Mouse (Mus musculus) CH12.LX (cell line): ENCODE results near the gene Tmem168. TPM values are rescaled to one million over a fixed set of nuclear protein-coding genes. Genes with fewer than 3 reads are reported as not detected.

Experiments
- DNase-seq: peaks from one replicate; pipeline ENCODE4 v3.0.0-alpha.2; 2013; ENCODE audit errors: extremely low read depth
- H3K27ac ChIP-seq: 2 replicates; pipeline ENCODE4 v1.5.1; 2012; ENCODE audit warnings: low read depth, mild to moderate bottlenecking, control low read depth, moderate library complexity; ENCODE audit not compliant: insufficient read depth
- H3K27me3 ChIP-seq: replicated peaks from 2 replicates; pipeline ENCODE3; 2012; ENCODE audit warnings: inconsistent platforms
- H3K36me3 ChIP-seq, 2 experiments: replicated peaks in 1 of 2; 2 replicates each; pipeline versions ENCODE3 to v1.6.1; 2012; ENCODE audit warnings: inconsistent platforms in 1 of 2, low read length in 1 of 2, mild to moderate bottlenecking in 1 of 2, mixed read lengths in 1 of 2, moderate library complexity in 1 of 2; ENCODE audit not compliant: control insufficient read depth in 1 of 2, insufficient read depth in 1 of 2
- H3K4me1 ChIP-seq, 2 experiments: 2 replicates each; pipeline ENCODE4 v1.6.1; 2012; ENCODE audit warnings: inconsistent platforms in 1 of 2, moderate library complexity in 1 of 2; ENCODE audit not compliant: insufficient read depth in 2 of 2, control insufficient read depth in 1 of 2
- H3K4me2 ChIP-seq: 2 replicates; pipeline ENCODE4 v1.6.1; 2012; ENCODE audit warnings: low read depth, mild to moderate bottlenecking, control low read depth; ENCODE audit not compliant: poor library complexity, insufficient read depth, severe bottlenecking
- H3K4me3 ChIP-seq, 3 experiments: fragments of 150-350 bp in 1 of 3; sonication (generic) in 1 of 3; replicated peaks in 1 of 3; 2 replicates each; pipeline versions ENCODE3 to v1.5.1; 2011 to 2012; ENCODE audit warnings: low read depth in 2 of 3, low read length in 2 of 3, mild to moderate bottlenecking in 2 of 3, moderate library complexity in 2 of 3, control low read depth in 1 of 3, improper control_type of control experiment in 1 of 3, inconsistent platforms in 1 of 3, mixed read lengths in 1 of 3; ENCODE audit not compliant: poor library complexity in 1 of 3
- H3K79me2 ChIP-seq: replicated peaks from 2 replicates; pipeline ENCODE4 v1.6.1; 2012; ENCODE audit warnings: mild to moderate bottlenecking, moderate library complexity; ENCODE audit not compliant: control insufficient read depth, poor library complexity, insufficient read depth, severe bottlenecking; ENCODE audit errors: extremely low read depth
- H3K9ac ChIP-seq: 2 replicates; pipeline ENCODE4 v1.6.1; 2012; ENCODE audit warnings: low read depth, mild to moderate bottlenecking, control low read depth, moderate library complexity; ENCODE audit not compliant: insufficient read depth
- H3K9me3 ChIP-seq: replicated peaks from 2 replicates; pipeline ENCODE3; 2012; ENCODE audit warnings: low read length, inconsistent platforms, mixed read lengths
- BHLHE40 ChIP-seq: IDR thresholded peaks from 2 replicates; pipeline ENCODE4 v1.6.1; 2011; ENCODE audit warnings: mild to moderate bottlenecking, low read depth, low read length, improper control_type of control experiment
- CHD1 ChIP-seq: IDR thresholded peaks from 2 replicates; pipeline ENCODE4 v1.6.1; 2012; ENCODE audit warnings: low read depth, low read length, improper control_type of control experiment, inconsistent platforms
- CHD2 ChIP-seq: IDR thresholded peaks from 2 replicates; pipeline ENCODE4 v1.6.1; 2011; ENCODE audit warnings: low read length, improper control_type of control experiment
- CTCF ChIP-seq, 2 experiments: IDR thresholded peaks in 1 of 2; conservative IDR thresholded peaks in 1 of 2; 2 replicates each; pipeline ENCODE4 v1.5.1; 2011 to 2012; ENCODE audit warnings: low read depth in 2 of 2, low read length in 2 of 2, improper control_type of control experiment in 1 of 2, inconsistent platforms in 1 of 2, mild to moderate bottlenecking in 1 of 2, moderate library complexity in 1 of 2
- ELF1 ChIP-seq: IDR thresholded peaks from 2 replicates; pipeline ENCODE4 v1.6.1; 2014; ENCODE audit warnings: low read depth, mild to moderate bottlenecking, inconsistent platforms, low read length, improper control_type of control experiment
- EP300 ChIP-seq: IDR thresholded peaks from 2 replicates; pipeline ENCODE4 v1.6.1; 2011; ENCODE audit warnings: low read length, improper control_type of control experiment
- ETS1 ChIP-seq: conservative IDR thresholded peaks from 2 replicates; pipeline ENCODE4 v1.6.1; 2012; ENCODE audit warnings: low read depth, mild to moderate bottlenecking, inconsistent platforms, low read length, improper control_type of control experiment, moderate library complexity
- GABPA ChIP-seq: IDR thresholded peaks from 2 replicates; pipeline ENCODE4 v1.6.1; 2012; ENCODE audit warnings: low read depth, low read length, improper control_type of control experiment, inconsistent platforms; ENCODE audit not compliant: insufficient replicate concordance
- HCFC1 ChIP-seq: IDR thresholded peaks from 2 replicates; pipeline ENCODE4 v1.6.1; 2012; ENCODE audit warnings: low read depth, mild to moderate bottlenecking, inconsistent platforms, low read length, improper control_type of control experiment
- IRF4 ChIP-seq: IDR thresholded peaks from 2 replicates; pipeline ENCODE4 v1.6.1; 2014; ENCODE audit warnings: low read depth, mild to moderate bottlenecking, inconsistent platforms, low read length, improper control_type of control experiment
- JUN ChIP-seq: IDR thresholded peaks from 2 replicates; pipeline ENCODE4 v1.6.1; 2011; ENCODE audit warnings: low read depth, mild to moderate bottlenecking, low read length, improper control_type of control experiment, moderate library complexity; ENCODE audit not compliant: insufficient read depth
- JUND ChIP-seq: conservative IDR thresholded peaks from 2 replicates; pipeline ENCODE4 v1.6.1; 2011; ENCODE audit warnings: low read depth, low read length, improper control_type of control experiment
- KAT2A ChIP-seq: IDR thresholded peaks from 2 replicates; pipeline ENCODE4 v1.6.1; 2012; ENCODE audit warnings: low read length, improper control_type of control experiment, inconsistent platforms; ENCODE audit not compliant: insufficient replicate concordance
- MAFK ChIP-seq: IDR thresholded peaks from 2 replicates; pipeline ENCODE4 v1.6.1; 2011; ENCODE audit warnings: low read length, improper control_type of control experiment; ENCODE audit not compliant: insufficient replicate concordance
- MAX ChIP-seq: IDR thresholded peaks from 2 replicates; pipeline ENCODE4 v1.6.1; 2011; ENCODE audit warnings: low read length, improper control_type of control experiment
- MAZ ChIP-seq: IDR thresholded peaks from 2 replicates; pipeline ENCODE4 v1.6.1; 2012; ENCODE audit warnings: low read depth, mild to moderate bottlenecking, inconsistent platforms, low read length, improper control_type of control experiment, moderate library complexity
- MEF2A ChIP-seq: IDR thresholded peaks from 2 replicates; pipeline ENCODE4 v1.6.1; 2014; ENCODE audit warnings: low read depth, mild to moderate bottlenecking, inconsistent platforms, low read length, improper control_type of control experiment, borderline replicate concordance
- MXI1 ChIP-seq: IDR thresholded peaks from 2 replicates; pipeline ENCODE4 v1.6.1; 2011; ENCODE audit warnings: mild to moderate bottlenecking, low read depth, low read length, improper control_type of control experiment
- MYC ChIP-seq: IDR thresholded peaks from 2 replicates; pipeline ENCODE4 v1.6.1; 2011; ENCODE audit warnings: low read depth, mild to moderate bottlenecking, improper control_type of control experiment, low read length
- NELFE ChIP-seq: IDR thresholded peaks from 2 replicates; pipeline ENCODE4 v1.6.1; 2011; ENCODE audit warnings: low read depth, low read length, improper control_type of control experiment
- NRF1 ChIP-seq: IDR thresholded peaks from 2 replicates; pipeline ENCODE4 v1.6.1; 2014; ENCODE audit warnings: low read depth, mild to moderate bottlenecking, inconsistent platforms, low read length, improper control_type of control experiment, moderate library complexity
- PAX5 ChIP-seq: IDR thresholded peaks from 2 replicates; pipeline ENCODE4 v1.6.1; 2012; ENCODE audit warnings: low read length, inconsistent platforms, mixed read lengths
- POLR2A ChIP-seq: IDR thresholded peaks from 2 replicates; pipeline ENCODE4 v1.6.1; 2011; ENCODE audit warnings: low read depth, mild to moderate bottlenecking, improper control_type of control experiment, low read length
- POLR2AphosphoS2 ChIP-seq: IDR thresholded peaks from 2 replicates; pipeline ENCODE4 v1.6.1; 2011; ENCODE audit warnings: low read depth, low read length, improper control_type of control experiment
- RAD21 ChIP-seq: IDR thresholded peaks from 2 replicates; pipeline ENCODE4 v1.6.1; 2011; ENCODE audit warnings: low read depth, mild to moderate bottlenecking, low read length, improper control_type of control experiment, moderate library complexity
- RCOR1 ChIP-seq: conservative IDR thresholded peaks from 2 replicates; pipeline ENCODE4 v1.6.1; 2012; ENCODE audit warnings: low read depth, mild to moderate bottlenecking, inconsistent platforms, low read length, improper control_type of control experiment
- SIN3A ChIP-seq: IDR thresholded peaks from 2 replicates; pipeline ENCODE4 v1.6.1; 2012; ENCODE audit warnings: low read length, improper control_type of control experiment, inconsistent platforms
- SMC3 ChIP-seq: IDR thresholded peaks from 2 replicates; pipeline ENCODE4 v1.6.1; 2011; ENCODE audit warnings: low read depth, low read length, improper control_type of control experiment
- TBP ChIP-seq: conservative IDR thresholded peaks from 2 replicates; pipeline ENCODE4 v1.6.1; 2011; ENCODE audit warnings: low read depth, low read length, improper control_type of control experiment
- TCF12 ChIP-seq: IDR thresholded peaks from 2 replicates; pipeline ENCODE4 v1.6.1; 2014; ENCODE audit warnings: low read depth, mild to moderate bottlenecking, inconsistent platforms, low read length, improper control_type of control experiment
- UBTF ChIP-seq: IDR thresholded peaks from 2 replicates; pipeline ENCODE4 v1.6.1; 2012; ENCODE audit warnings: low read depth, mild to moderate bottlenecking, inconsistent platforms, low read length, improper control_type of control experiment, moderate library complexity
- USF1 ChIP-seq: IDR thresholded peaks from 2 replicates; pipeline ENCODE4 v1.6.1; 2014; ENCODE audit warnings: low read depth, mild to moderate bottlenecking, inconsistent platforms, low read length, improper control_type of control experiment
- USF2 ChIP-seq: conservative IDR thresholded peaks from 2 replicates; pipeline ENCODE4 v1.6.1; 2011; ENCODE audit warnings: low read depth, low read length, improper control_type of control experiment
- ZC3H11A ChIP-seq: IDR thresholded peaks from 2 replicates; pipeline ENCODE4 v1.6.1; 2012; ENCODE audit warnings: low read depth, mild to moderate bottlenecking, inconsistent platforms, low read length, improper control_type of control experiment
- ZKSCAN1 ChIP-seq: IDR thresholded peaks from 2 replicates; pipeline ENCODE4 v1.6.1; 2012; ENCODE audit warnings: low read depth, inconsistent platforms, low read length, improper control_type of control experiment, borderline replicate concordance
- ZMIZ1 ChIP-seq: IDR thresholded peaks from 2 replicates; pipeline ENCODE4 v1.6.1; 2012; ENCODE audit warnings: low read depth, mild to moderate bottlenecking, inconsistent platforms, low read length, improper control_type of control experiment
- ZNF384 ChIP-seq: IDR thresholded peaks from 2 replicates; pipeline ENCODE4 v1.6.1; 2012; ENCODE audit warnings: low read depth, low read length, improper control_type of control experiment, inconsistent platforms
- dilution Hi-C: fragments of 300-500 bp; cut with MboI; formaldehyde crosslinking; loops from 2 replicates; pipeline ENCODE4 v1.14.3; 2020; ENCODE audit warnings: low sequenced_read_pairs; ENCODE audit not compliant: extremely low pct_unique_long_range_greater_than_20kb, extremely low pct_ligation_motif_present
- in situ Hi-C: fragments of 300-500 bp; cut with MboI; formaldehyde crosslinking; loops from 3 replicates; pipeline ENCODE4 v1.14.3; 2019; ENCODE audit warnings: low sequenced_read_pairs, low pct_ligation_motif_present, low pct_unique_long_range_greater_than_20kb, mixed read lengths
- polyA plus RNA-seq: library from polyadenylated mRNA; unstranded; fragments of >175 nt; gene quantifications from 2 replicates; pipeline ENCODE4 v1.2.1, GENCODE M21; 2012; ENCODE audit warnings: low read depth; ENCODE audit not compliant: insufficient read length
- total RNA-seq, 2 experiments: library from RNA; depleted of rRNA; stranded (reverse); fragments of 300-350 nt in 1 of 2; fragments of >200 nt in 1 of 2; gene quantifications; 2 replicates each; pipeline ENCODE4 v1.2.3; 2012 to 2014

Gene Tmem168
- 35.5 and 36.6 TPM in 2 replicates for total RNA-seq (2012; rRNA removed)
- 57.4 and 59.9 TPM in 2 replicates for total RNA-seq (2014; rRNA removed)
- polyA plus RNA-seq = 27.9 and 30.0 TPM in 2 replicates

DNA sequence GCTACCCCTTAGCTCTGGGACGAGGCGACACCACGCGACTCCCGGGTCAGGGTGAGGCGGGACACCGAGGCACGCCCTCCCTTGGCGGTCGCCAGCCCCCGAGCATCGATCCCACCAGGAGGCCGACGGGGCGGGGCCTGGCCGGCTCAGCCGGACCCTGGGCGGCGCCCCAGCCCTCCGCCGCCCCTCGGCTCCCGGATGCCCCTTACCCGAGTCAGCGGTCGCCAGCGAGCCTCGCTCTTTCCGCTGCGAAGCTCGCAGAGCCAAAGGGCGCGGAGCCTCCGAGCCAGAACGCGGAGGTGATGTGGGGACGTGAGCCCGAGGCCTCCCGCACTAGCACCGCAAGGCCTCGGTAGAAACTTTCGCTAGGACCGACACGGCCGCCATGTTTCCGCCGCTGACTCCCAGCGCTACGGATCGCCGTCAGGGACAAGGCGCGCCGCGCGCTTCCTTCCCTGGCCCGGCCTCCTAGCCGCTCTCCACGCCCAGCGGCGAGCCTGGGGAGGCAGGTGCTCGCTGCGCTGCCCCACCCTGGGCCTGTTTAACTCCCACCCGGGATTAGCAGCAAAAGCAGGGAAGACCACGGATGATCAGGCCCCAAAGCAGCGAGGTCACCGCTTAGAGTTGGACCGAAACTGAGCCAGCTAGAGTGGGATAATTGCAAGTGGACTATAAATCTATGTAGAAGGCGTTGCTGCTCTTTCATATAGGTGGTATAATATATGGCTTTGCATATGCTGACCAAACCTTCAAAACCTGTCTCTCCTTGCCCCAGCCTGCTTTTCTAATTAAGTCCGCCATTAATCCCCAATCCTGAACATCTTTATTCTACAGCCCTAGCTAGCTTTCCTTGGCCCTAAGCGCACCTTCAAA is at the start of gene Tmem168:
Gene Tmem168 (minus strand): TSS at position 480 of the 873 bp plus-strand sequence.
- Histone ChIP-seq H3K9me3 (no peaks in the 10 kb centered on the region), H3K4me2 (peak within 1 kb of the TSS; percentile 98), H3K27me3 (no peaks in the 10 kb centered on the region), H3K36me3 (peaks cover 5 to 6% of the 10 kb centered on the region in 2 experiments), H3K4me3 (peak within 1 kb of the TSS; percentile 70 to 91 (median 79)), H3K79me2 (peaks cover 36% of the 10 kb centered on the region), H3K4me1 (peaks cover 8 to 63% of the 10 kb centered on the region in 2 experiments), H3K9ac (peak within 1 kb of the TSS; percentile 65), H3K27ac (peak within 1 kb of the TSS; percentile 79)
- in situ Hi-C loops = no loop called here
- DNase-seq = peak; percentile 80
- dilution Hi-C loops = no loop called here
- no peak for TF ChIP-seq CTCF (conservative IDR thresholded peaks at IDR 0.05 in 1 of 2, IDR thresholded peaks at IDR 0.05 in 1 of 2; ENCODE audit: low read depth in 2 of 2, low read length in 2 of 2)
- TF ChIP-seq EP300 = no peak
- TF ChIP-seq RCOR1 = no peak
- peak; percentile 77 for TF ChIP-seq ELF1
- peak; percentile 58; the same call in 1 of the 2 replicates for TF ChIP-seq MEF2A
- peak; percentile 68; the same call in 1 of the 2 replicates for TF ChIP-seq MAZ
- TF ChIP-seq MAFK = 0 out of 2 replicates have a peak, but pooled peaks have one; percentile 25
- peak; percentile 75 for TF ChIP-seq POLR2A
- TF ChIP-seq NRF1 = peak; percentile 64
- TF ChIP-seq ZC3H11A = no peak
- 0 out of 2 replicates have a peak, but pooled peaks have one; percentile 8 for TF ChIP-seq MAX
- TF ChIP-seq GABPA = no peak
- no peak for TF ChIP-seq JUND
- TF ChIP-seq IRF4 = no peak; the same call in none of the 2 replicates
- TF ChIP-seq PAX5 = no peak
- peak; percentile 61; the same call in 1 of the 2 replicates for TF ChIP-seq ZMIZ1
- peak; percentile 72; the same call in 1 of the 2 replicates for TF ChIP-seq SIN3A
- TF ChIP-seq CHD1 = 0 out of 2 replicates have a peak, but pooled peaks have one; percentile 45
- peak; percentile 93 for TF ChIP-seq TCF12
- TF ChIP-seq POLR2AphosphoS2 = peak; percentile 72; the same call in 1 of the 2 replicates
- no peak for TF ChIP-seq RAD21
- peak; percentile 69 for TF ChIP-seq NELFE
- TF ChIP-seq BHLHE40 = no peak
- TF ChIP-seq HCFC1 = peak; percentile 84
- no peak for TF ChIP-seq JUN
- no peak for TF ChIP-seq ZKSCAN1
- TF ChIP-seq ETS1 = no peak
- peak; percentile 75 for TF ChIP-seq MXI1
- TF ChIP-seq KAT2A = peak; percentile 52; the same call in 1 of the 2 replicates
- no peak for TF ChIP-seq SMC3
- no peak for TF ChIP-seq USF2
- peak; percentile 70 for TF ChIP-seq UBTF
- TF ChIP-seq USF1 = no peak
- TF ChIP-seq ZNF384 = no peak
- 0 out of 2 replicates have a peak, but pooled peaks have one; percentile 47 for TF ChIP-seq MYC
- TF ChIP-seq CHD2 = no peak
- TF ChIP-seq TBP = no peak
